ENCODE assay signal across 12 mouse cellular contexts in genomic region chr6:37336381-37336780, GRCm38 (mm10). TPM values are rescaled to one million over a fixed set of nuclear protein-coding genes. Genes with fewer than 3 reads are reported as not detected.
DNase-seq lines count a peak whose midpoint lies in the region; ATAC-seq and TF ChIP-seq lines count a peak whose summit lies in the region.
"Had no signal": no experiment of that assay in that cellular context is flagged by ENCODE, and none has a peak within 500 bp of the region (broad histone marks: within the 10 kb centered on the region; RNA-seq: fewer than 3 reads in every experiment).

No protein-coding gene starts in this region.

- H3K27me3 ChIP-seq in forebrain, embryonic 13.5 days, result no peaks in the 10 kb centered on the region
- H3K27me3 ChIP-seq in forebrain, embryonic 12.5 days, result no peaks in the 10 kb centered on the region
- H3K27me3 ChIP-seq in lung, embryonic 16.5 days (ENCODE audit: control insufficient read depth, insufficient read depth, low read depth, low read length), result no peaks in the 10 kb centered on the region
- no peaks in the 10 kb centered on the region for H3K27me3 ChIP-seq in limb, embryonic 10.5 days (ENCODE audit: low read depth, poor library complexity, severe bottlenecking)
- H3K27me3 ChIP-seq in stomach, embryonic 15.5 days (replicated peaks), result no peaks in the 10 kb centered on the region

- peaks cover 15% of the 10 kb centered on the region for H3K4me1 ChIP-seq in forebrain, embryonic 13.5 days
- peaks cover 13% of the 10 kb centered on the region for H3K4me1 ChIP-seq in forebrain, embryonic 12.5 days
- H3K4me1 ChIP-seq in lung, embryonic 16.5 days (replicated peaks; ENCODE audit: control insufficient read depth, insufficient read depth, low read length), result peaks cover 13% of the 10 kb centered on the region; the same call in 1 of the 2 replicates
- no peaks in the 10 kb centered on the region; the same call in 1 of the 2 replicates for H3K4me1 ChIP-seq in lung, adult 2 months (ENCODE audit: control insufficient read depth, insufficient read depth, low read length)
- peaks cover 7% of the 10 kb centered on the region for H3K4me1 ChIP-seq in limb, embryonic 10.5 days
- peaks cover 3% of the 10 kb centered on the region; the same call in 1 of the 2 replicates for H3K4me1 ChIP-seq in stomach, embryonic 15.5 days

- no peaks in the 10 kb centered on the region for H3K36me3 ChIP-seq in forebrain, embryonic 13.5 days (ENCODE audit: poor library complexity, severe bottlenecking)
- no peaks in the 10 kb centered on the region; the same call in 1 of the 2 replicates for H3K36me3 ChIP-seq in forebrain, embryonic 12.5 days (replicated peaks)
- peaks cover 35% of the 10 kb centered on the region for H3K36me3 ChIP-seq in lung, embryonic 16.5 days (ENCODE audit: control insufficient read depth, insufficient read depth, low read length)
- H3K36me3 ChIP-seq in limb, embryonic 10.5 days, result peaks cover 61% of the 10 kb centered on the region
- peaks cover 14% of the 10 kb centered on the region for H3K36me3 ChIP-seq in stomach, embryonic 15.5 days

- no peak overlapping the region for H3K4me3 ChIP-seq in forebrain, embryonic 13.5 days
- no peak overlapping the region for H3K4me3 ChIP-seq in forebrain, embryonic 12.5 days (replicated peaks)
- H3K4me3 ChIP-seq in lung, embryonic 16.5 days (ENCODE audit: low read length), result no peak overlapping the region
- no peak overlapping the region for H3K4me3 ChIP-seq in lung, adult 2 months (replicated peaks; ENCODE audit: extremely low read depth, low read depth, low read length)
- H3K4me3 ChIP-seq in limb, embryonic 10.5 days, result no peak overlapping the region
- no peak overlapping the region for H3K4me3 ChIP-seq in stomach, embryonic 15.5 days (replicated peaks)

- TF ChIP-seq POLR2A in lung, adult 2 months (IDR thresholded peaks at IDR 0.05; ENCODE audit: borderline replicate concordance, extremely low read depth, low read depth, low read length), result no peak

- no peak overlapping the region for H3K27ac ChIP-seq in forebrain, embryonic 13.5 days
- no peak overlapping the region for H3K27ac ChIP-seq in forebrain, embryonic 12.5 days
- peak overlapping the region; percentile 80 for H3K27ac ChIP-seq in lung, embryonic 16.5 days (ENCODE audit: low read length)
- H3K27ac ChIP-seq in limb, embryonic 10.5 days, result peak overlapping the region; percentile 16; the same call in 1 of the 2 replicates
- peak overlapping the region; percentile 37; the same call in 1 of the 2 replicates for H3K27ac ChIP-seq in stomach, embryonic 15.5 days
- H3K27ac ChIP-seq: liver, embryonic 14.5 days had no signal

- no peak overlapping the region for H3K9ac ChIP-seq in forebrain, embryonic 13.5 days
- no peak overlapping the region for H3K9ac ChIP-seq in forebrain, embryonic 12.5 days
- no peak overlapping the region for H3K9ac ChIP-seq in lung, embryonic 16.5 days (ENCODE audit: low read length)
- no peak overlapping the region for H3K9ac ChIP-seq in stomach, embryonic 15.5 days
- H3K9ac ChIP-seq: liver, embryonic 14.5 days had no signal

- peak; percentile 37 for ATAC-seq in forebrain, embryonic 13.5 days
- no peak for ATAC-seq in forebrain, embryonic 12.5 days (ENCODE audit: low FRiP score)
- peak; percentile 47; the same call in 1 of the 2 replicates for ATAC-seq in lung, embryonic 16.5 days (ENCODE audit: low read depth)
- ATAC-seq in stomach, embryonic 15.5 days (ENCODE audit: insufficient read depth, low FRiP score, low read depth), result no peak

- TF ChIP-seq CTCF in lung, adult 2 months (IDR thresholded peaks at IDR 0.05; ENCODE audit: insufficient read depth, low read length), result no peak

- DNase-seq in lung, adult 2 months, result no peak
- no peak for DNase-seq in limb, embryonic 10.5 days (ENCODE audit: low spot score)
- no peak for DNase-seq in spleen, postnatal 4 days (ENCODE audit: low spot score in 2 of 2)
- no peak for DNase-seq in cerebellum, postnatal 10 days
- DNase-seq: cerebellum, adult 11 months; kidney, adult 11 months; thymus, postnatal 4 days had no signal

- H3K9me3 ChIP-seq in forebrain, embryonic 13.5 days (replicated peaks), result no peaks in the 10 kb centered on the region
- H3K9me3 ChIP-seq in forebrain, embryonic 12.5 days, result no peaks in the 10 kb centered on the region
- H3K9me3 ChIP-seq in lung, embryonic 16.5 days (ENCODE audit: control insufficient read depth, low read length), result no peaks in the 10 kb centered on the region
- no peaks in the 10 kb centered on the region for H3K9me3 ChIP-seq in limb, embryonic 10.5 days (replicated peaks)
- H3K9me3 ChIP-seq in stomach, embryonic 15.5 days, result no peaks in the 10 kb centered on the region

- no peak overlapping the region for H3K4me2 ChIP-seq in forebrain, embryonic 13.5 days
- H3K4me2 ChIP-seq in forebrain, embryonic 12.5 days, result no peak overlapping the region
- no peak overlapping the region for H3K4me2 ChIP-seq in lung, embryonic 16.5 days (ENCODE audit: low read depth, low read length)
- H3K4me2 ChIP-seq in stomach, embryonic 15.5 days, result no peak overlapping the region

- WGBS in forebrain, embryonic 13.5 days, result 54% methylated on average over 7 of the region's 7 CpGs
- whole genome bisulfite sequencing in forebrain, embryonic 12.5 days, result 58% methylated on average over 7 of the region's 7 CpGs
- 53% methylated on average over 7 of the region's 7 CpGs for WGBS in lung, embryonic 16.5 days
- 73% methylated on average over 7 of the region's 7 CpGs for WGBS in lung, adult 2 months
- WGBS in limb, embryonic 10.5 days, result 70% methylated on average over 7 of the region's 7 CpGs
- 72% methylated on average over 7 of the region's 7 CpGs for WGBS in stomach, embryonic 15.5 days

RNA-seq across cellular contexts. Expression of gene Dgki, which starts 36.4 kb away (rescaled TPM):
- 3.8 and 4.3 TPM in 2 replicates for polyA plus RNA-seq in forebrain, embryonic 13.5 days (2015; fragmentation: Nextera tagmentation; extraction: Ambion mirVana)
- 4.0 and 4.1 TPM in 2 replicates for polyA plus RNA-seq in forebrain, embryonic 12.5 days (2016; fragmentation: Nextera tagmentation; extraction: Ambion mirVana)
- 0.58 and 0.67 TPM in 2 replicates for polyA plus RNA-seq in lung, embryonic 16.5 days (2015; fragmentation: Nextera tagmentation; extraction: Ambion mirVana)
- polyA plus RNA-seq in lung, adult 2 months (2012; rRNA removed), result 0.06 and 0.09 TPM in 2 replicates
- 0.34 and 0.48 TPM in 2 replicates for polyA plus RNA-seq in limb, embryonic 10.5 days (2016; fragmentation: Nextera tagmentation; extraction: Ambion mirVana)
- 0.76 and 0.81 TPM in 2 replicates for polyA plus RNA-seq in stomach, embryonic 15.5 days (2015; fragmentation: Nextera tagmentation; extraction: Ambion mirVana)

Comparison
In these comparisons a context has a peak if more than half of its experiments do, and no peak if none do; other contexts are left out.
1. ATAC-seq: peak in forebrain, embryonic 13.5 days (single experiment) and lung, embryonic 16.5 days (single experiment); none in forebrain, embryonic 12.5 days (single experiment) and stomach, embryonic 15.5 days (single experiment).
2. H3K27ac ChIP-seq: peak in lung, embryonic 16.5 days (single experiment), limb, embryonic 10.5 days (single experiment) and stomach, embryonic 15.5 days (single experiment); none in forebrain, embryonic 13.5 days (single experiment) and forebrain, embryonic 12.5 days (single experiment).